Mouse (Mus musculus) gastrocnemius, postnatal 10 days (tissue): ENCODE data around the gene Mon1a. TPM values are rescaled to one million over a fixed set of nuclear protein-coding genes. Genes with fewer than 3 reads are reported as not detected.

Experiments used
- DNase-seq: peaks from one replicate; pipeline ENCODE4 v3.0.0; 2021; ENCODE audit warnings: mixed read lengths
- total RNA-seq, 2 experiments: library from RNA; stranded (reverse); gene quantifications; 2 replicates each; pipeline ENCODE4 v1.2.3; 2021

Gene Mon1a
- total RNA-seq, 2 experiments from 2014 or later, result 4.0 to 4.8 TPM

DNA sequence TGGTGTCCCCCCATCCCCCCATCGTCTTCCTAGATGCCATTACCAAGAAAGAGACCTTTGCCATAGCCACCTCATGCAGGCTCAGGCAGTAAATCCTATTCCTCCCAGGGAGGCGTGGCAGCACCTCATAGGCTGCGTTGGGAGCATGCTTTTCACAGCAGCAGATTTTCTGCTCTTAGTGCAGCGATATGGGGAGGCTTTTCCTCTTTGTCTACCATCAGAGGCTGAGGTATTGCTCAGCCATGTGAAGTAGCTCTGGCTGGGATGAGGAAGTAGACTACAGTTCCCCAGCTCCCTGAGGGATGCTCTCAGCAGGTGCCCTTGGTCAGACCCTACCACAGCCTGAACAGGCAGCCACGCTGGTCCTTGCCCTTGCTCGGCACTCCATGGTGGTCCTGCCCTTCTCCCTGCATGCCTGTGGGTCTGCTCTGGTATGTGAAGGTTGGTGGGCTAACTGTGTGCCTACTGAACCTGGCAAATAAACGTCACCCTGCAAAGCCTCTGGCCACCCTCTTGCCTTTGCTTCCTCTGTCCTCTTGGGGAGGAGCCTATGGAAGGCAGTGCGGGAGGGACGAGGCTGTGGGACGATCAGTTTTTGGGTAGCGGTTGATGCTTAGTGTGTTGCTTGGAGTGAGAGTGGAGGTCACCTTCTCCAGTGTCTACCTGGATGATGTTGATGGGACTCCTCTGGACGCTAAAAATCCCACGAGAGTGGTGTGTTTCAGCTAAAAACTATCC is 61.4 kb downstream of the Mon1a start:
- no peak for DNase-seq

DNA sequence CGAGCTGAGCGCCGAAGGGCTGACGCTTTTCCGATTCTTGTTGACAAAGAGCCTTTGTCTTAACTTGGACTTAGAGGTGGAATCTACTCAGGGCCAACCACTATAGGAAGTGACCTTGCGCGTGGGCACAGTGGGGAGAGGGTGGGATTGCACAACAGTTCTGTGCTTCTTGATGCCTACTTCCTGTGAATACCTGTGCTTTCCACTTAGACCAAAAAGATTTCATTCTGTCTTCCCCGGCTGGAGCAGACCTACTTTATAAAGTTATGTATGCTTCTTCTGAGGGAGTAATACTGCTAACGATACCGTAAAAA is 61.9 kb downstream of the Mon1a start, which contains the start of gene Traip:
Traip (plus strand) TSS at position 215 of the 314 bp plus-strand sequence.
- no peak for DNase-seq

DNA sequence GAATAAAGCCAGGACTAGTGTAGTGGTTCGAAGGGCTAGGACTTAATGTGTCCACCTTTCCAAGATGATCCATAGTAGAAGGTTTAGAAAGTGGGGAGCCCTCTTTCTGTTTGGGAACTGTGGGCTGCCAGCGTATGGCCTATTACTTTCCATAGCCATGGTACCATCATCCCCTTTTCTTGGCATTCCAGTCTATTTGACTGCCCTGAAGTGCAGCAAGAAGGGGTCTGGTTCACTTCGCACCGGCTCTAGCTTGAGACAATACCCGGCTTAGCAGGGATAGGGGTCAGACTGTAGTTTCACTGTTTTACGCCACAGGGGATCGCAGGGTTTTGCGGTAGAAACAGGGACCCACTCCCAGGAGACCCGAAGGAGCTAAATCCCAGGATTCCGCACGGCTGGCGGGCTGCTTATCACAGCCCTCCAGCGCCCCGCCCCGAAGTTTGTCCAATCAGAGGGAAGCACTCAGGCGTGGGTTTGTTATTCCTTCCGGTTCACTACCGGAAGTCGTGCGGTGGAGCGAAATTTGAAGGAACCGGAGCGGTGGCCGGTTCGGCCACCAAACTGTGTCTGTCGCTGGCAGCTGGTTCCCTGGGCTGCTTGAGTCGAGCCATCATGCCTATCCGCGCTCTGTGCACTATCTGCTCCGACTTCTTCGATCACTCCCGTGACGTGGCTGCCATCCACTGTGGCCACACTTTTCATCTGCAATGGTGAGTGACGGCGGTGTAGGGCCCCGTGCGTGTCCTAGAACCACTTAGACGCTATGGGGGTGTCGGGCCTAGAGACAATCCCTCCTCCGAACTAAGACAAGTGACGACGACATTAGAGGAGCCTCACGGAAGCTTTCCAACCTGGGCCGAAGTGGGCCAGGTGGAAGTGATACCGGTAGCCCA is 62.8 kb downstream of the Mon1a start:
- DNase-seq, result peak; percentile 92

Other genes starting within 250 kb of the Mon1a start
- gene Slc38a3, start 218.6 kb upstream of the Mon1a start, total RNA-seq, result 10 to 100 TPM; 17.6 to 20.4 TPM
- not detected for gene Gnat1, start 208.4 kb upstream of the Mon1a start, total RNA-seq
- 10 to 100 TPM; 11.9 to 18.0 TPM for gene Sema3f, start 177.7 kb upstream of the Mon1a start, total RNA-seq
- 10 to 100 TPM; 39.2 to 71.2 TPM for gene Rbm5, start 117.2 kb upstream of the Mon1a start, total RNA-seq
- gene Rbm6, start 14.9 kb upstream of the Mon1a start, total RNA-seq, result 10 to 100 TPM; 21.6 to 35.5 TPM
- 1 to 10 TPM; 1.9 to 5.6 TPM for gene Mst1r, start 18.7 kb downstream of the Mon1a start, total RNA-seq
- not detected for gene Actl11, start 40.3 kb downstream of the Mon1a start, total RNA-seq
- gene Camkv, start 47.5 kb downstream of the Mon1a start, total RNA-seq, result under 1 TPM; 0.80 to 0.86 TPM
- gene Traip, start 62.0 kb downstream of the Mon1a start, total RNA-seq, result 1 to 10 TPM; 1.6 to 2.2 TPM
- gene Uba7, start 87.4 kb downstream of the Mon1a start, total RNA-seq, result 1 to 10 TPM; 4.4 to 6.5 TPM
- under 1 TPM; 0.47 to 0.59 TPM for gene Gm20661, start 94.9 kb downstream of the Mon1a start, total RNA-seq
- 10 to 100 TPM in 1 of 2 experiments, 1 to 10 TPM in 1; 8.8 to 14.0 TPM for gene Inka1, start 97.7 kb downstream of the Mon1a start, total RNA-seq
- gene Cdhr4, start 104.3 kb downstream of the Mon1a start, total RNA-seq, result 1 to 10 TPM in 1 of 2 experiments, under 1 TPM in 1; 0.54 to 1.0 TPM
- not detected for gene Gm20662, start 108.2 kb downstream of the Mon1a start, total RNA-seq
- 10 to 100 TPM; 38.9 to 42.9 TPM for gene Ip6k1, start 114.3 kb downstream of the Mon1a start, total RNA-seq
- 10 to 100 TPM in 1 of 2 experiments, 1 to 10 TPM in 1; 8.6 to 10.6 TPM for gene Gmppb, start 161.1 kb downstream of the Mon1a start, total RNA-seq
- 1 to 10 TPM; 2.6 to 3.6 TPM for gene Amigo3, start 165.0 kb downstream of the Mon1a start, total RNA-seq
- gene Mst1, start 192.3 kb downstream of the Mon1a start, total RNA-seq, result under 1 TPM in 1 of 2 experiments, not detected in 1; 0.11 TPM
- 100 to 1,000 TPM; 153 to 172 TPM for gene Rnf123, start 195.2 kb downstream of the Mon1a start, total RNA-seq
- gene Apeh, start 206.5 kb downstream of the Mon1a start, total RNA-seq, result 10 to 100 TPM; 33.9 to 36.6 TPM